10 mouse cellular contexts compared by ENCODE assay signal in genomic region chr13:97310186-97310854, GRCm38 (mm10).
DNase-seq lines count a peak whose midpoint lies in the region; ATAC-seq and TF ChIP-seq lines count a peak whose summit lies in the region.
"Had no signal": no experiment of that assay in that cellular context is flagged by ENCODE, and none has a peak within 500 bp of the region (broad histone marks: within the 10 kb centered on the region; RNA-seq: fewer than 3 reads in every experiment).

No protein-coding gene starts in this region.

- H3K9ac ChIP-seq in heart, embryonic 11.5 days (ENCODE audit: low read depth, low read length) = no peak overlapping the region
- H3K9ac ChIP-seq in embryonic facial prominence, embryonic 13.5 days = no peak overlapping the region
- no peak overlapping the region for H3K9ac ChIP-seq in lung, postnatal 0 days (replicated peaks; ENCODE audit: low read depth)
- H3K9ac ChIP-seq in midbrain, embryonic 16.5 days (ENCODE audit: low read depth, low read length) = no peak overlapping the region

- WGBS in heart, embryonic 11.5 days (ENCODE audit: insufficient replicate concordance) = 53% methylated on average over 8 of the region's 8 CpGs
- 37% methylated on average over 8 of the region's 8 CpGs for WGBS in embryonic facial prominence, embryonic 13.5 days
- 46% methylated on average over 8 of the region's 8 CpGs for WGBS in lung, postnatal 0 days
- 32% methylated on average over 8 of the region's 8 CpGs for WGBS in midbrain, embryonic 16.5 days

- no peak for TF ChIP-seq CTCF in lung, postnatal 0 days (IDR thresholded peaks at IDR 0.05)

- no peak overlapping the region for H3K4me3 ChIP-seq in heart, embryonic 11.5 days (ENCODE audit: low read depth, low read length)
- H3K4me3 ChIP-seq in embryonic facial prominence, embryonic 13.5 days = no peak overlapping the region
- no peak overlapping the region for H3K4me3 ChIP-seq in lung, postnatal 0 days (ENCODE audit: low read depth, low read length)
- H3K4me3 ChIP-seq in midbrain, embryonic 16.5 days (ENCODE audit: low read depth, low read length) = no peak overlapping the region

- peaks cover 12% of the 10 kb centered on the region for H3K4me1 ChIP-seq in heart, embryonic 11.5 days (ENCODE audit: control insufficient read depth, insufficient read depth, low read length)
- peaks cover 30% of the 10 kb centered on the region for H3K4me1 ChIP-seq in embryonic facial prominence, embryonic 13.5 days
- H3K4me1 ChIP-seq in lung, postnatal 0 days (ENCODE audit: insufficient read depth, low read depth, low read length) = no peaks in the 10 kb centered on the region
- H3K4me1 ChIP-seq in midbrain, embryonic 16.5 days (ENCODE audit: control insufficient read depth, insufficient read depth, low read length) = peaks cover 11% of the 10 kb centered on the region; the same call in 1 of the 2 replicates

- DNase-seq in heart, adult 11 months = peak; percentile 95
- DNase-seq in heart, postnatal 4 days = peak; percentile 55
- DNase-seq in lung, postnatal 0 days (ENCODE audit: low spot score) = peak; percentile 79
- DNase-seq in ovary, postnatal 14 days (ENCODE audit: low spot score) = no peak
- DNase-seq in left cerebral cortex, adult 9 months (ENCODE audit: low spot score in 2 of 2) = no peak
- DNase-seq: B cell, adult 2 months; thymus, postnatal 36 days had no signal

- H3K4me2 ChIP-seq in heart, embryonic 11.5 days = no peak overlapping the region
- H3K4me2 ChIP-seq in embryonic facial prominence, embryonic 13.5 days = no peak overlapping the region
- H3K4me2 ChIP-seq in lung, postnatal 0 days (replicated peaks; ENCODE audit: low read depth, low read length) = no peak overlapping the region
- no peak overlapping the region for H3K4me2 ChIP-seq in midbrain, embryonic 16.5 days (ENCODE audit: low read length)

- TF ChIP-seq EP300 in lung, postnatal 0 days (IDR thresholded peaks at IDR 0.05) = no peak

- no peaks in the 10 kb centered on the region for H3K9me3 ChIP-seq in heart, embryonic 11.5 days (replicated peaks; ENCODE audit: control insufficient read depth, low read length)
- H3K9me3 ChIP-seq in embryonic facial prominence, embryonic 13.5 days = no peaks in the 10 kb centered on the region; the same call in 1 of the 2 replicates
- no peaks in the 10 kb centered on the region for H3K9me3 ChIP-seq in lung, postnatal 0 days (ENCODE audit: low read length)
- no peaks in the 10 kb centered on the region for H3K9me3 ChIP-seq in midbrain, embryonic 16.5 days (replicated peaks; ENCODE audit: control insufficient read depth, low read length, poor library complexity, severe bottlenecking)

- ATAC-seq in heart, embryonic 11.5 days (replicated peaks; ENCODE audit: insufficient number of reproducible peaks, low FRiP score, low TSS enrichment) = no peak
- 0 out of 2 replicates have a peak, but pooled peaks have one; percentile 49 for ATAC-seq in embryonic facial prominence, embryonic 13.5 days (ENCODE audit: insufficient number of reproducible peaks, insufficient read depth, low FRiP score, low TSS enrichment, low read depth)
- ATAC-seq in lung, postnatal 0 days = peak; percentile 76
- no peak for ATAC-seq in midbrain, embryonic 16.5 days

- H3K36me3 ChIP-seq in heart, embryonic 11.5 days (ENCODE audit: control insufficient read depth, insufficient read depth, low read length) = no peaks in the 10 kb centered on the region
- no peaks in the 10 kb centered on the region for H3K36me3 ChIP-seq in embryonic facial prominence, embryonic 13.5 days
- H3K36me3 ChIP-seq in lung, postnatal 0 days (ENCODE audit: insufficient read depth, low read length) = no peaks in the 10 kb centered on the region
- H3K36me3 ChIP-seq in midbrain, embryonic 16.5 days (ENCODE audit: control insufficient read depth, insufficient read depth, low read length) = no peaks in the 10 kb centered on the region

- no peak overlapping the region for H3K27ac ChIP-seq in heart, embryonic 11.5 days (ENCODE audit: low read depth, low read length)
- no peak overlapping the region for H3K27ac ChIP-seq in embryonic facial prominence, embryonic 13.5 days
- no peak overlapping the region for H3K27ac ChIP-seq in lung, postnatal 0 days (ENCODE audit: low read length)
- no peak overlapping the region for H3K27ac ChIP-seq in midbrain, embryonic 16.5 days (ENCODE audit: low read length)

- peaks cover 1% of the 10 kb centered on the region; the same call in 1 of the 2 replicates for H3K27me3 ChIP-seq in heart, embryonic 11.5 days (ENCODE audit: control insufficient read depth, insufficient read depth, low read length)
- no peaks in the 10 kb centered on the region for H3K27me3 ChIP-seq in embryonic facial prominence, embryonic 13.5 days
- no peaks in the 10 kb centered on the region for H3K27me3 ChIP-seq in lung, postnatal 0 days (replicated peaks; ENCODE audit: insufficient read depth, low read length)
- H3K27me3 ChIP-seq in midbrain, embryonic 16.5 days (ENCODE audit: control insufficient read depth, insufficient read depth, low read depth, low read length) = no peaks in the 10 kb centered on the region

Comparison
In these comparisons a context has a peak if more than half of its experiments do, and no peak if none do; other contexts are left out.
1. DNase-seq: peak in heart, adult 11 months (single experiment), heart, postnatal 4 days (single experiment) and lung, postnatal 0 days (single experiment); none in ovary, postnatal 14 days (single experiment) and left cerebral cortex, adult 9 months (0 of 2).
2. ATAC-seq: peak in embryonic facial prominence, embryonic 13.5 days (single experiment) and lung, postnatal 0 days (single experiment); none in heart, embryonic 11.5 days (single experiment) and midbrain, embryonic 16.5 days (single experiment).